ENCODE assay signal across 18 mouse cellular contexts in genomic region chr6:33476134-33476533, GRCm38 (mm10).
"Had no signal": no experiment of that assay in that cellular context is flagged by ENCODE, and none has a peak within 500 bp of the region (broad histone marks: within the 10 kb centered on the region; RNA-seq: fewer than 3 reads in every experiment).

No protein-coding gene starts in this region.

- H3K27ac ChIP-seq: lung, embryonic 15.5 days; macrophage; midbrain, embryonic 13.5 days; midbrain, embryonic 15.5 days; neural tube, embryonic 12.5 days had no signal

- H3K9ac ChIP-seq: lung, embryonic 15.5 days; midbrain, embryonic 13.5 days; midbrain, embryonic 15.5 days; neural tube, embryonic 12.5 days had no signal

- H3K27me3 ChIP-seq: lung, embryonic 15.5 days; midbrain, embryonic 13.5 days; midbrain, embryonic 15.5 days; neural tube, embryonic 12.5 days had no signal

- H3K4me3 ChIP-seq: lung, embryonic 15.5 days; midbrain, embryonic 13.5 days; midbrain, embryonic 15.5 days; neural tube, embryonic 12.5 days had no signal

- H3K4me1 ChIP-seq: lung, embryonic 15.5 days; midbrain, embryonic 15.5 days; neural tube, embryonic 12.5 days had no signal

- H3K4me2 ChIP-seq: lung, embryonic 15.5 days; midbrain, embryonic 11.5 days; midbrain, embryonic 13.5 days; midbrain, embryonic 15.5 days; neural tube, embryonic 12.5 days had no signal

- ATAC-seq: lung, postnatal 0 days; midbrain, embryonic 13.5 days; midbrain, embryonic 15.5 days had no signal

- DNase-seq: lung, adult 2 months; lung, postnatal 14 days; lung, postnatal 36 days; retina, postnatal 1 day; right cerebral cortex, adult 18-20 months; right cerebral cortex, postnatal 25 days; right cerebral cortex, postnatal 4 days; spleen, adult 18-20 months; thymus, adult 18-20 months; thymus, postnatal 14 days; thymus, postnatal 36 days had no signal

- H3K9me3 ChIP-seq: lung, embryonic 15.5 days; midbrain, embryonic 15.5 days; neural tube, embryonic 12.5 days had no signal

- H3K36me3 ChIP-seq: lung, embryonic 15.5 days; midbrain, embryonic 13.5 days; midbrain, embryonic 15.5 days; neural tube, embryonic 12.5 days had no signal
